Comparison of ENCODE assay signal across 8 mouse cellular contexts in genomic region chr7:111082822-111083732, GRCm38 (mm10). TPM values are rescaled to one million over a fixed set of nuclear protein-coding genes. Genes with fewer than 3 reads are reported as not detected.
DNase-seq lines count a peak whose midpoint lies in the region; ATAC-seq and TF ChIP-seq lines count a peak whose summit lies in the region.

Eif4g2 (minus strand) TSS chr7:111083030.

- H3K4me3 ChIP-seq in gastrocnemius, adult 2 months, result peak within 1 kb of the TSS; percentile 90
- H3K4me3 ChIP-seq in hindbrain, postnatal 0 days (ENCODE audit: low read length), result peak within 1 kb of the TSS; percentile 99
- peak within 1 kb of the TSS; percentile 91 for H3K4me3 ChIP-seq in left cerebral cortex, adult 2 months

- DNase-seq in ZHBTc4 (ENCODE audit: low read depth, low spot score), result peak; percentile 99
- DNase-seq in gastrocnemius, adult 2 months, result peak; percentile 100
- DNase-seq in hindbrain, postnatal 0 days (ENCODE audit: low spot score), result peak; percentile 99
- DNase-seq in left cerebral cortex, adult 2 months (ENCODE audit: extremely low spot score in 1 of 2, low spot score in 2 of 2), result peak; percentile 99
- DNase-seq in right cerebral cortex, adult 2 months (ENCODE audit: low spot score in 2 of 2), result peak; percentile 99
- peak; percentile 98 for DNase-seq in urinary bladder, postnatal 14 days (ENCODE audit: low spot score)

- no peak for TF ChIP-seq CTCF in gastrocnemius, adult 2 months (IDR thresholded peaks at IDR 0.05)
- TF ChIP-seq CTCF in hindbrain, postnatal 0 days (IDR thresholded peaks at IDR 0.05; ENCODE audit: low read depth), result no peak
- no peak for TF ChIP-seq CTCF in left cerebral cortex, adult 2 months (IDR thresholded peaks at IDR 0.05)

- no peaks in the 10 kb centered on the region for H3K9me3 ChIP-seq in hindbrain, postnatal 0 days (ENCODE audit: low read length)

- H3K27me3 ChIP-seq in hindbrain, postnatal 0 days (ENCODE audit: insufficient read depth, low read length), result no peaks in the 10 kb centered on the region

- 0 out of 2 replicates have a peak, but pooled peaks cover 9% of the 10 kb centered on the region for H3K4me1 ChIP-seq in hindbrain, postnatal 0 days (ENCODE audit: insufficient read depth, low read length)

- peak; percentile 92 for ATAC-seq in common myeloid progenitor, adult 5-6 weeks (replicated peaks; ENCODE audit: low read depth, poor library complexity, severe bottlenecking)
- peak; percentile 98 for ATAC-seq in hindbrain, postnatal 0 days
- ATAC-seq in megakaryocyte, adult 5-6 weeks (ENCODE audit: poor library complexity, severe bottlenecking), result peak; percentile 86

- H3K36me3 ChIP-seq in hindbrain, postnatal 0 days (ENCODE audit: insufficient read depth, low read length), result peaks cover 23% of the 10 kb centered on the region

- H3K27ac ChIP-seq in gastrocnemius, adult 2 months, result peak within 1 kb of the TSS; percentile 99
- peak within 1 kb of the TSS; percentile 100 for H3K27ac ChIP-seq in hindbrain, postnatal 0 days
- peak within 1 kb of the TSS; percentile 98 for H3K27ac ChIP-seq in left cerebral cortex, adult 2 months

- under 1% methylated on average over 70 of the region's 70 CpGs for WGBS in hindbrain, postnatal 0 days

- peak within 1 kb of the TSS; percentile 72 for H3K4me2 ChIP-seq in hindbrain, postnatal 0 days (ENCODE audit: low read depth, low read length)

- intact Hi-C loops in gastrocnemius, adult 2 months (cut with DNase I), result loop anchor here (1.0 to 5.0 kb wide), 2 partner anchors 39 to 74 kb away; no protein-coding TSS in a partner anchor
- intact Hi-C loops in left cerebral cortex, adult 2 months (cut with DNase I), result loop anchor here (1.0 to 5.0 kb wide), 3 partner anchors 39 to 74 kb away; partner anchors contain the start of gene Ctr9

- peak within 1 kb of the TSS; percentile 100 for H3K9ac ChIP-seq in hindbrain, postnatal 0 days (replicated peaks; ENCODE audit: low read length)

RNA-seq across cellular contexts. Expression of gene Eif4g2, which starts in this region (rescaled TPM):
- 982 and 1,289 TPM in 2 replicates for total RNA-seq in common myeloid progenitor, adult 5-6 weeks (2017)
- 100 to 1,000 TPM; 692 to 802 TPM for total RNA-seq in gastrocnemius, adult 2 months (2021)
- 322 and 354 TPM in 2 replicates for total RNA-seq in hindbrain, postnatal 0 days (2014; rRNA removed)
- polyA plus RNA-seq in hindbrain, postnatal 0 days (2015; fragmentation: Nextera tagmentation; extraction: Ambion mirVana), result 706 and 761 TPM in 2 replicates
- total RNA-seq in left cerebral cortex, adult 2 months (2021), result 100 to 1,000 TPM; 624 to 655 TPM
- total RNA-seq in megakaryocyte, adult 5-6 weeks (2015), result 804 and 868 TPM in 2 replicates
- 448 and 663 TPM in 2 replicates for total RNA-seq in megakaryocyte, adult 5-6 weeks (2017)

Comparison
In these comparisons a context has a peak if more than half of its experiments do, and no peak if none do; other contexts are left out.
1. Peak in every context shown above with its lines: DNase-seq, ATAC-seq, H3K4me3 ChIP-seq and H3K27ac ChIP-seq.